Mouse (Mus musculus): Measurements from ENCODE around the gene Tgif1. TPM values are rescaled to one million over a fixed set of nuclear protein-coding genes. Genes with fewer than 3 reads are reported as not detected.

The Tgif1 gene
- polyA plus RNA-seq (2014; fragmentation: Nextera tagmentation; extraction: Ambion mirVana) = 11.8 and 12.0 TPM in 2 replicates

DNA sequence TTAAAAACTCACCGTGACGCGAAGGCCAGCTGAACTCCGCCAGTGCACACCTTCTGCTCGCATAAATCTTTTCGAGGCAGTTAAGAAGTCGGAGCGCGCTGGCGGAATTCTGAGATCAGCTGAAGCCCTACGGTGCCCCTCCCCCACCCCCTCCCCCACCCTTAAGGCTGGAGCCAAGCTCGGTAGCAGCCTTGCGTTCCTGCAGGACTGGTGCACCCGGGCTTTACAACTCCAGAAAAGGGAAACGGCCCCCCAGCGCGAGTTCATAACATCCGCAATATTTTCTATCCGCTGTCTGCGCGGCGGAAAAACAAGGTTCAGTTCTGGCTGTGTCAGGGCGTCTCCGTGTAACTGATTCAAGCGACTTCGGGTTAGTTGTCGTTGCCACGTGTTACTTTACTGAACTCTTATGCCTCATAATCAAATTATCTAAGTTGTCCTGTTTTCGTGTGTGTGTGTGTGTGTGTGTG, at the start of gene Tgif1:
Gene Tgif1 (minus strand): TSS at position 111 of the 470 bp plus-strand sequence.
- ATAC-seq (ENCODE audit: low FRiP score) = peak; percentile 41; the same call in 1 of the 2 replicates
- Histone ChIP-seq H3K9me3 (ENCODE audit: control insufficient read depth, low read length) (no peaks in the 10 kb centered on the region), H3K36me3 (replicated peaks; ENCODE audit: control insufficient read depth, insufficient read depth) (no peaks in the 10 kb centered on the region), H3K4me3 (replicated peaks; ENCODE audit: low read length) (peak within 1 kb of the TSS; percentile 60), H3K4me1 (replicated peaks; ENCODE audit: control insufficient read depth, insufficient read depth, low read length) (peaks cover 31% of the 10 kb centered on the region; the same call in 1 of the 2 replicates), H3K9ac (peak within 1 kb of the TSS; percentile 63), H3K27ac (peak within 1 kb of the TSS; percentile 88), H3K4me2 (replicated peaks) (peak within 1 kb of the TSS; percentile 99), H3K27me3 (ENCODE audit: control insufficient read depth, insufficient read depth, low read length) (peaks cover 41% of the 10 kb centered on the region)
- no peak for DNase-seq (ENCODE audit: low spot score)
- WGBS = under 1% methylated on average over 29 of the region's 29 CpGs

GRCm38 (mm10) chr17:70900660-70901059, 47.3 kb upstream of the Tgif1 start:
- Histone ChIP-seq H3K4me3 (replicated peaks; ENCODE audit: low read length) (no peak overlapping the region), H3K9ac (no peak overlapping the region), H3K27ac (no peak overlapping the region), H3K4me2 (replicated peaks) (no peak overlapping the region), H3K27me3 (ENCODE audit: control insufficient read depth, insufficient read depth, low read length) (no peaks in the 10 kb centered on the region), H3K36me3 (replicated peaks; ENCODE audit: control insufficient read depth, insufficient read depth) (no peaks in the 10 kb centered on the region), H3K9me3 (ENCODE audit: control insufficient read depth, low read length) (no peaks in the 10 kb centered on the region), H3K4me1 (replicated peaks; ENCODE audit: control insufficient read depth, insufficient read depth, low read length) (no peaks in the 10 kb centered on the region)
- 74% methylated on average over 10 of the region's 10 CpGs for WGBS
- ATAC-seq (ENCODE audit: low FRiP score) (no peak), DNase-seq (ENCODE audit: low spot score) (no peak)

DNA sequence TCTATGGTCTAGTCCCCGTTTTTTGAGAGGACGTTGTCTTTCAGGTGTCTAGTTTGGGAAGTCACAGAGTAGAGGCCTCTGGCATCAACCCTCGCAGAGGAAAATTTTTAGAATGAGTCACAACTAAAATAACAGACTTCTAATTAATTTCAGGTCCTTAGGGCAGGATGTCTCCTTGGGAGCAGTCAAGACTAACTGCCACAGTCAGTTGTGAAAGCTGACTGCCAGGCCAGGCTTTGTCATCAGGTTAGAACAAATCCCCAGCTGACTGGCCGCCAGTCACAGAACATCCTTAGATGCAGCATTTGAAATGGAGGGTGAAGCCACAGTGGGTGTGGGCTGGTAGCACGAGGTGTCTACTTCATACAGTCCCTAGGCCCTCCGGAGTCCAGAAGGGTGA, 46.3 kb upstream of the Tgif1 start:
- DNase-seq (ENCODE audit: low spot score) = no peak
- Histone ChIP-seq H3K27me3 (ENCODE audit: control insufficient read depth, insufficient read depth, low read length) (no peaks in the 10 kb centered on the region), H3K9me3 (ENCODE audit: control insufficient read depth, low read length) (no peaks in the 10 kb centered on the region), H3K9ac (no peak overlapping the region), H3K4me3 (replicated peaks; ENCODE audit: low read length) (no peak overlapping the region), H3K27ac (no peak overlapping the region), H3K4me1 (replicated peaks; ENCODE audit: control insufficient read depth, insufficient read depth, low read length) (no peaks in the 10 kb centered on the region), H3K4me2 (replicated peaks) (no peak overlapping the region), H3K36me3 (replicated peaks; ENCODE audit: control insufficient read depth, insufficient read depth) (no peaks in the 10 kb centered on the region)
- ATAC-seq (ENCODE audit: low FRiP score) = no peak
- WGBS = 94% methylated on average over 6 of the region's 6 CpGs

DNA sequence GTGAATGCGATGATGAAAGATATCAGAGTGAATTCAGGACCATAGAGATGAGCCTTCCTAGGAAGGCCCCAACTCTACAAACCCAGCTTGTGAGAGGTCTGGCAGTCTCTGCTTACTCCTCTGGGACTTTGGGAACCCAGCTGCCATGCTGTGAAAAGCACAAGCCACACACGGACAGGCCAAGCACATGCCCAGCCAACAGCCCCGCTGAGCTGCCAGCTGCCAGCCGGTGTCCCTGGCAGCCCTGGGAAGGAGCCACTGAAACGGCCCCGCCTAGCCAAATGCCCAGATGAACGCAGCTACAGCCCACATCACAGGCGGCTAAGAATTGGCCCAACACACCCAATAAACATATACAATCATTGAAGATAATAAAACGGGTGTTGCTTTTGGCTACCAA, 41.5 kb upstream of the Tgif1 start:
- WGBS = 74% methylated on average over 9 of the region's 9 CpGs
- Histone ChIP-seq H3K9ac (no peak overlapping the region), H3K4me2 (replicated peaks) (no peak overlapping the region), H3K27me3 (ENCODE audit: control insufficient read depth, insufficient read depth, low read length) (no peaks in the 10 kb centered on the region), H3K36me3 (replicated peaks; ENCODE audit: control insufficient read depth, insufficient read depth) (no peaks in the 10 kb centered on the region), H3K4me1 (replicated peaks; ENCODE audit: control insufficient read depth, insufficient read depth, low read length) (0 out of 2 replicates have a peak, but pooled peaks cover 6% of the 10 kb centered on the region), H3K9me3 (ENCODE audit: control insufficient read depth, low read length) (no peaks in the 10 kb centered on the region), H3K27ac (no peak overlapping the region), H3K4me3 (replicated peaks; ENCODE audit: low read length) (no peak overlapping the region)
- DNase-seq (ENCODE audit: low spot score) (peak; percentile 38), ATAC-seq (ENCODE audit: low FRiP score) (0 out of 2 replicates have a peak, but pooled peaks have one; percentile 51)

- no peak overlapping the region for H3K4me2 ChIP-seq (replicated peaks)
- no peaks in the 10 kb centered on the region for H3K9me3 ChIP-seq (ENCODE audit: control insufficient read depth, low read length)
- no peak overlapping the region for H3K9ac ChIP-seq
- ATAC-seq (ENCODE audit: low FRiP score) (no peak), DNase-seq (ENCODE audit: low spot score) (no peak)
- H3K27ac ChIP-seq = no peak overlapping the region
- H3K4me3 ChIP-seq (replicated peaks; ENCODE audit: low read length) = no peak overlapping the region
- H3K27me3 ChIP-seq (ENCODE audit: control insufficient read depth, insufficient read depth, low read length) = no peaks in the 10 kb centered on the region
- no peaks in the 10 kb centered on the region for H3K36me3 ChIP-seq (replicated peaks; ENCODE audit: control insufficient read depth, insufficient read depth)
- WGBS = 68% methylated on average over 5 of the region's 5 CpGs
- 0 out of 2 replicates have a peak, but pooled peaks cover 6% of the 10 kb centered on the region for H3K4me1 ChIP-seq (replicated peaks; ENCODE audit: control insufficient read depth, insufficient read depth, low read length)
Measured at GRCm38 (mm10) chr17:70893151-70893550, 39.8 kb upstream of the Tgif1 start.

GRCm38 (mm10) chr17:70892288-70893096, 39.1 kb upstream of the Tgif1 start:
- H3K4me2 ChIP-seq (replicated peaks) = no peak overlapping the region
- 0 out of 2 replicates have a peak, but pooled peaks cover 6% of the 10 kb centered on the region for H3K4me1 ChIP-seq (replicated peaks; ENCODE audit: control insufficient read depth, insufficient read depth, low read length)
- no peaks in the 10 kb centered on the region for H3K36me3 ChIP-seq (replicated peaks; ENCODE audit: control insufficient read depth, insufficient read depth)
- no peak for DNase-seq (ENCODE audit: low spot score)
- no peak overlapping the region for H3K9ac ChIP-seq
- H3K27me3 ChIP-seq (ENCODE audit: control insufficient read depth, insufficient read depth, low read length) = no peaks in the 10 kb centered on the region
- no peak overlapping the region for H3K27ac ChIP-seq
- 16% methylated on average over 15 of the region's 15 CpGs for WGBS
- no peak for ATAC-seq (ENCODE audit: low FRiP score)
- H3K4me3 ChIP-seq (replicated peaks; ENCODE audit: low read length) = no peak overlapping the region
- no peaks in the 10 kb centered on the region for H3K9me3 ChIP-seq (ENCODE audit: control insufficient read depth, low read length)

DNA sequence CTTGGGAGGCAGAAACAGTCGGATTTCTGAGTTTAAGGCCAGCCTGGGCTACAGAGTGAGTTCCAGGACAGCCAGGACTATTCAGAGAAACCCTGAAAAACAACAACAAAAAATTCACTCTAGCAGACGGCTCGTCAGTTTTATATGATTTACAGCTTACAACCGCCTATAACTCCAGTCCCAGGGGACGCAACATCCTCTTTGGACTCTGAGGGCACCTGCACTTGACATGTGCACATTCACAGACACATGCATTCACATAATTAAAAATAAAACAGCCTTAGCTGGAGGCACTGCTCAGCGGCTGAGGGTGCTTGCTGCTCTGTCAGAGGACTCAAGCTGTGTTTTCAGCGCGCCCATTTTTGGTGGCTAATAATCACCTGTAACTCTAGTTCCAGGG, 37.2 kb upstream of the Tgif1 start:
- Histone ChIP-seq H3K4me2 (replicated peaks) (no peak overlapping the region), H3K36me3 (replicated peaks; ENCODE audit: control insufficient read depth, insufficient read depth) (no peaks in the 10 kb centered on the region), H3K27ac (no peak overlapping the region), H3K4me1 (replicated peaks; ENCODE audit: control insufficient read depth, insufficient read depth, low read length) (0 out of 2 replicates have a peak, but pooled peaks cover 6% of the 10 kb centered on the region), H3K27me3 (ENCODE audit: control insufficient read depth, insufficient read depth, low read length) (no peaks in the 10 kb centered on the region), H3K9ac (no peak overlapping the region), H3K4me3 (replicated peaks; ENCODE audit: low read length) (no peak overlapping the region), H3K9me3 (ENCODE audit: control insufficient read depth, low read length) (no peaks in the 10 kb centered on the region)
- ATAC-seq (ENCODE audit: low FRiP score) = no peak
- WGBS = 88% methylated on average over 8 of the region's 8 CpGs
- no peak for DNase-seq (ENCODE audit: low spot score)

- Histone ChIP-seq H3K36me3 (replicated peaks; ENCODE audit: control insufficient read depth, insufficient read depth) (no peaks in the 10 kb centered on the region), H3K4me2 (replicated peaks) (no peak overlapping the region), H3K4me3 (replicated peaks; ENCODE audit: low read length) (no peak overlapping the region), H3K27ac (no peak overlapping the region), H3K9me3 (ENCODE audit: control insufficient read depth, low read length) (no peaks in the 10 kb centered on the region), H3K9ac (no peak overlapping the region), H3K4me1 (replicated peaks; ENCODE audit: control insufficient read depth, insufficient read depth, low read length) (0 out of 2 replicates have a peak, but pooled peaks cover 6% of the 10 kb centered on the region), H3K27me3 (ENCODE audit: control insufficient read depth, insufficient read depth, low read length) (no peaks in the 10 kb centered on the region)
- WGBS = 91% methylated on average over 10 of the region's 10 CpGs
- no peak for DNase-seq (ENCODE audit: low spot score)
- ATAC-seq (ENCODE audit: low FRiP score) = no peak
Measured at GRCm38 (mm10) chr17:70888657-70889056, 35.3 kb upstream of the Tgif1 start.

DNA sequence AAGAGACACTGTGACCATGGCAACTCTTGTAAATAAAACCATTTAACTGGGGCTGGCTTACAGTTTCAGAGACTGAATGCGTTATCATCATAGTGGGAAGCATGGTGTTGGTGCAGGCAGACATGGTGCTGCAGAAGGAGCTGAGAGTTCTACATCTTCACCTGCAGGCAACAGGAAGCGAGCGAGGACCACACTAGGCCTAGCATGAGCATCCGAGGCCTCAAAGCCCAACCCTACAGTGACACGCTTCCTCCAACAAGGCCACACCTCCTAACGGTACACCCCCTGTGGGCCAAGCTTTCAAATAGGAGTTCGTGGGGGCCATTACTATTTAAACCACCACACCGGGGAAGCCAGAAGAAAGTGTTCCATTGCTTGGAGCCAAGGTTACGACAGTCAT, 34.5 kb upstream of the Tgif1 start:
- WGBS = 94% methylated on average over 9 of the region's 9 CpGs
- H3K9me3 ChIP-seq (ENCODE audit: control insufficient read depth, low read length) = no peaks in the 10 kb centered on the region
- no peak for DNase-seq (ENCODE audit: low spot score)
- no peak overlapping the region for H3K27ac ChIP-seq
- no peaks in the 10 kb centered on the region for H3K36me3 ChIP-seq (replicated peaks; ENCODE audit: control insufficient read depth, insufficient read depth)
- no peak overlapping the region for H3K9ac ChIP-seq
- H3K4me2 ChIP-seq (replicated peaks) = no peak overlapping the region
- ATAC-seq (ENCODE audit: low FRiP score) = no peak
- H3K27me3 ChIP-seq (ENCODE audit: control insufficient read depth, insufficient read depth, low read length) = no peaks in the 10 kb centered on the region
- H3K4me3 ChIP-seq (replicated peaks; ENCODE audit: low read length) = no peak overlapping the region
- H3K4me1 ChIP-seq (replicated peaks; ENCODE audit: control insufficient read depth, insufficient read depth, low read length) = 0 out of 2 replicates have a peak, but pooled peaks cover 6% of the 10 kb centered on the region

Data from hindbrain, embryonic 14.5 days (tissue).